Mouse (Mus musculus): ENCODE measurements at regions not wholly inside any gene's neighbourhood (a gene's known extent, or its start where the extent isn't known, plus 50 kb on each side); places are given as distances from the start of the nearest gene placed in this dataset.
"Not testable (repeated sequence)": the region's sequence is repeated elsewhere in the genome, so short reads cannot be mapped to it uniquely, and the experiment has no call there.

DNA sequence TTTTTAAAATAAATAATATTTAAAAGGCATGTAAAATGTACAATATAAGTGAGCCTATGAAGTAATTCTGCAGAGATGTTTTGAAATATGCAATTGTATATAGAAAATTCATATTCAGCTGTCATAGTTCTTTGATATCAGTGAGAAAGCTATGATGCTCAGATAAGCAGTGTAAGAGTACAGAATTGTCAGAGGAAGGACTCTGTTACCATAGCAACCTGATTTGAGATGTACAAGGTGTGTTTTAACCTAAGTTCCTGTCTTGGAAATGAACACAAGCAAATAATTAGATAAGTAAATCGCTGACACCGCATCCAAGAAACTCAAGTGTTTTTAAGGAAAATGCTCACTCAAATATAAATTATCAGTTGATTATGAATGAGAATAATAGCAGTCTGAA, 271.8 kb downstream of the Gabrg2 start:
- no peak for DNase-seq (ENCODE audit: low spot score in 2 of 2)

DNA sequence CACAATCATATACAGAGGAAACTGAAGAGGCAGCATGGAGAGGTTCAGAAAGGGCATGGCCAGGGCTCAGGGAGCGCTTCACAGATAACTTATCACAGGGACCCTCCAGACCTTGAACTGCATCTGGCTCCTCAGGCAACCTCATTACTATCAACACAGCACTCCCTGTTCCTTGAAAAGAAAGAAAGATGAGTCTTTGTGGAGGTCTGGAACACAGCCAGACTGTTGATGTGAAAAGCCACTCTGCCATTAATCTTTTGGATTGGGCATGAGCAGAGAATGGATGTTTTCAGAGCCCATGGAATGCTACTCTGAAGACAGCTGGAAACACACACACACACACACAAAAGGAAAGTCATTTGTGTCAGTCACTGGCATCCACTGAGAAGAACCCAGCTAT, 284.0 kb downstream of the Gabrg2 start:
- DNase-seq (ENCODE audit: low spot score in 2 of 2) = no peak

DNA sequence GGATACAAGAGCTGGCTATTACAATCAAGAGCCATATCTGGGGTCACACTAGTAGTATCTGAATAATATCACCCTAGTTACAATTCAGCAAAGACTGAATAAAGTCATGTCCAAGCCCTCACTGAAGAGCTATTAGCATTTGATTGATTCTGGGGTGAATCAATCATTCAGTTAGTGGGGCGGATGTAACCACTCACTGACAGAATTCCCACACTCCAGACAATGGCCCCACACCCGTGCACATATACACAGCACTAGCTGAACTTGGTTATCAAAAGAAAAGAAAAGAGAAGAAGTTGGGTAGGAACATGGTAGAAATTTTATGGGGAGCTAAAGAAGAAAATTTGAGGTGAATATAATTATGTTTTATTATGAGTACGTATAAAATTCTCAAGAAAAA, 310.0 kb downstream of the Gabrg2 start:
- DNase-seq (ENCODE audit: low spot score in 2 of 2) = no peak

DNA sequence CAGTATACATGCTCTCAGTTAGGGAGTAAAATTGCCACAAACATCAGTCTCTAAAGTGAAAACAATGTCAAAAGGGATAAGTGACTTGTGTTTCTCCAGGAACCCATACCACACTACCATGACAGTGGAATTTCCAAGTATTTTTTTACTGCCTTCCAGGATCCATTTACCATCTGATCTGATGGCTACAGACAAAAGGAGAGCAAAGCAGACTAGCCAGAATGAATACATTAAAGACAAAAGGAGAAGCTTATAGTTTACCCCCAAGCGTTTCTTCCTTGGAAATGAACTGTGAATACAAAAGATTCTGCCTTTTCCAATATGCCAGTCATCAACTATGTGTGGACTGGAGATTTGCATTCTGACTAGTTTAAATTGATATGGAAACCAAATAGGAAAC, 317.7 kb downstream of the Gabrg2 start:
- no peak for DNase-seq (ENCODE audit: low spot score in 2 of 2)

- peak in 1 of 2 experiments; percentile 65 for DNase-seq (ENCODE audit: low spot score in 2 of 2)
Measured at GRCm38 (mm10) chr11:41652566-41652965, 348.1 kb downstream of the Gabrg2 start.

GRCm38 (mm10) chr11:41645502-41645891, 355.2 kb downstream of the Gabrg2 start:
- DNase-seq (ENCODE audit: low spot score in 2 of 2) = no peak

DNA sequence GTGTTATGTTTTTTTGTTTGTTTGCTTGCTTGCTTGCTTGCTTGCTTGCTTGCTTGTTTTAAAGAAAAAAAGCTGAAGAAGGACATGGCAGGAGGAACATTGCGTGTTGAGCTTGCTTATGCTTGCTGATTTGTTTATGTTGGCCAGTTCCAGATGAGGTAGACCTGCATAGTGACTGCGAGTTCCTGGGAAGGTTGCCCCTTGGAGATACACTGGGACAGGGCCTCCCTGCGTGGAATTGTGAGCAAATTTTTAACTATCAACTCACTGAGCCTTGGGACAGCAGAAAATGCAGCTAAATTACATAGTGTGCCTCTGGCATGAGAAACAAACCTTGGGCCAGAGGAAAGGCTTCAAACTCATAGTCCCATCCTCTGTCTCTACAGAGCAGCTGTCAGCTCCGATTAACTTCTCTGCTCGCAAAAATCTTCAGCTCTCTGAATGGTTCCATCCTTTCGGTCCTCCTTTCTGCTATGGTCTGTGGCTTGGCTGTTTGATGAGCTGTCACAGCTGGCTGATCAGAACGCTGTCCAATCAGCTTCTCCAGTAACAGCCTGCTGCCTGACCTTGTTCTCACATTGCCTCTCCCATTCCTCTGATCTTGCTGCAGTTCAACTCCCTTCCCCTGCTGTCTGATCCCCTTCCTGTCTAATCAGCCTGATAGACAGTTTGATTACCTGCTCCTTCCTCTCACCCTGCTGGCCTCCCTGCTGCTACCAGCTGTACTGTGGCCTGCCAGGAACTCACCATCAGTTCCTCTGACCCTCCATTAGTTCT, 355.7 kb downstream of the Gabrg2 start:
- DNase-seq (ENCODE audit: low spot score in 2 of 2) = no peak

GRCm38 (mm10) chr11:41644083-41644482, 356.6 kb downstream of the Gabrg2 start:
- no peak for DNase-seq (ENCODE audit: low spot score in 2 of 2)

GRCm38 (mm10) chr11:41599006-41599405, 401.7 kb downstream of the Gabrg2 start:
- DNase-seq (ENCODE audit: low spot score in 2 of 2) = peak in 1 of 2 experiments; percentile 50

- no peak for DNase-seq (ENCODE audit: low spot score in 2 of 2)
Measured at GRCm38 (mm10) chr11:41598431-41598830, 402.2 kb downstream of the Gabrg2 start.

DNA sequence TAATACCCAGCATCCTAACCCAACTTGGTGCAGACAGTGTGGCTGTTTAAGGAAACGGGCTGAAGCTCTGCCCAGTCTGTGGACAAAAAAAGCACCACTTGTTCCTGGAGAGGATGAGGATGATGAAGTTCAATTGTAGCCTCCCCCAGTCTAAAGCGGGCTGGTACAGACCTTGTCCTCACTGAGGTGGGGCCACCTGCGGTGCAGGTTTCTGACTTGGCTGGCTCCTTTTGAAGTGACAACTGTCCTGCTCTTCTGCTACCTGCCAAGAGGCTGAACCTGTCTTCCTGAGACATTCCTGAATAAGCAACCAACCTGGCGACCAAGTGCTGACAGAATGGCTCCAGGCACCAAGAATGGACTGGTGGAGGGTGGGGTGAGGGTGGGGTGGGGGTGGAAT, 409.2 kb downstream of the Gabrg2 start:
- DNase-seq (ENCODE audit: low spot score in 2 of 2) = not testable (repeated sequence)

Data from frontal cortex, postnatal 36 days (tissue).